Mouse (Mus musculus) kidney, adult 2 months (tissue): ENCODE measurements around the gene Vcam1.

Source experiments
- CTCF ChIP-seq: fragments of 200-500 bp; conservative IDR thresholded peaks from 2 replicates; pipeline ENCODE4 v1.5.1; 2011; ENCODE audit warnings: low read depth, mild to moderate bottlenecking, control low read depth, low read length, moderate library complexity, mixed read lengths; ENCODE audit not compliant: insufficient read depth, insufficient read length
- POLR2A ChIP-seq: fragments of 200-500 bp; IDR thresholded peaks from one replicate; pipeline ENCODE4 v1.6.1; 2011; ENCODE audit warnings: low read depth, low read length, control low read depth

DNA sequence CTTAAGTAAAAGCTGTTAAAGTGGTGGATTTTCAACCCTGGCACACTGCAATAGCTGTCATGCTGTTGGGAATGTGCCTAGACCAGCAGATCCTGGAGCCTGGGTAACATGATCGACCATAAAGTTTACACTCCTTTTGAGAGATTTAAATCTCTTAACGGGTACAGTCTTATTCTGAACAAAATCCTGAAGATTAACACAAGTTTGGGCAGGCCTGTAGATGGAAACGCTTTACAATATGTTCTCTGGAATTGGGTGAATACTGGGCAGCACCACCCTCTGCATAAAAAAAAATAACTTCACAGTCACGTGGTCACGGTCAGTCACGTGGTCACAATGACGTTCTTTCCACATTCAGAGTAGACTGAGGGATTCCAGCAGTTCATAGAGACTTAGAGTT, 10.3 kb downstream of the Vcam1 start:
- TF ChIP-seq POLR2A (no peak), CTCF (no peak)
